Mouse (Mus musculus) heart, embryonic 12.5 days (tissue): ENCODE measurements around the gene Slc16a12. TPM values are rescaled to one million over a fixed set of nuclear protein-coding genes. Genes with fewer than 3 reads are reported as not detected.

Experiments used
- ATAC-seq: fragments of 200-750 bp; cut with Nextera tagmentation; 2 replicates; pipeline ENCODE4 v1.8.0; 2017; ENCODE audit warnings: moderate TSS enrichment, moderate library complexity; ENCODE audit not compliant: insufficient number of reproducible peaks, low FRiP score
- H3K27ac ChIP-seq: fragments of 300-500 bp; sonication (generic); 2 replicates; pipeline ENCODE4 v1.5.1; 2016; ENCODE audit warnings: mild to moderate bottlenecking, moderate library complexity; ENCODE audit not compliant: poor library complexity, severe bottlenecking
- H3K27me3 ChIP-seq: fragments of 300-500 bp; sonication (generic); replicated peaks from 2 replicates; pipeline ENCODE4 v1.6.1; 2016; ENCODE audit warnings: mild to moderate bottlenecking, moderate library complexity
- H3K36me3 ChIP-seq: fragments of 300-500 bp; sonication (generic); 2 replicates; pipeline ENCODE4 v1.6.1; 2016; ENCODE audit warnings: mild to moderate bottlenecking, moderate library complexity
- H3K4me1 ChIP-seq: fragments of 300-500 bp; sonication (generic); replicated peaks from 2 replicates; pipeline ENCODE4 v1.6.1; 2016; ENCODE audit warnings: mild to moderate bottlenecking
- H3K4me2 ChIP-seq: fragments of 300-500 bp; sonication (generic); 2 replicates; pipeline ENCODE4 v1.6.1; 2016; ENCODE audit warnings: mild to moderate bottlenecking, moderate library complexity
- H3K4me3 ChIP-seq: fragments of 300-500 bp; sonication (generic); 2 replicates; pipeline ENCODE4 v1.5.1; 2016; ENCODE audit warnings: mild to moderate bottlenecking
- H3K9ac ChIP-seq: fragments of 300-500 bp; sonication (generic); 2 replicates; pipeline ENCODE4 v1.6.1; 2016; ENCODE audit warnings: mild to moderate bottlenecking, moderate library complexity
- H3K9me3 ChIP-seq: fragments of 300-500 bp; sonication (generic); replicated peaks from 2 replicates; pipeline ENCODE4 v1.6.1; 2016; ENCODE audit warnings: mild to moderate bottlenecking, moderate library complexity
- WGBS: fragments of 180-500 bp; shearing (Covaris S2); methylation state at CpG from one replicate; pipeline ENCODE4 v1.1.7; 2016; 5-methylcytosine and 5-hydroxymethylcytosine counted together
- polyA plus RNA-seq: library from polyadenylated mRNA; unstranded; fragments of >200 nt; fragmentation: Nextera tagmentation; extraction: Ambion mirVana; gene quantifications from 2 replicates; pipeline ENCODE4 v1.2.1, GENCODE M21; 2016

Slc16a12 gene
- polyA plus RNA-seq, 1 experiment from 2014 or later, result 37.2 TPM

- no peaks in the 10 kb centered on the region for H3K27me3 ChIP-seq
- no peak for ATAC-seq
- H3K9me3 ChIP-seq, result no peaks in the 10 kb centered on the region
- no peak overlapping the region for H3K4me3 ChIP-seq
- peaks cover 8% of the 10 kb centered on the region; the same call in 1 of the 2 replicates for H3K4me1 ChIP-seq
- H3K27ac ChIP-seq, result no peak overlapping the region
- H3K36me3 ChIP-seq, result no peaks in the 10 kb centered on the region
- no peak overlapping the region for H3K4me2 ChIP-seq
- H3K9ac ChIP-seq, result no peak overlapping the region
- 78% methylated on average over 1 of the region's 1 CpGs for WGBS
Observed at GRCm38 (mm10) chr19:34726254-34726962, 20.7 kb downstream of the Slc16a12 start.

- H3K9me3 ChIP-seq, result no peaks in the 10 kb centered on the region
- no peak overlapping the region for H3K27ac ChIP-seq
- no peaks in the 10 kb centered on the region for H3K36me3 ChIP-seq
- H3K27me3 ChIP-seq, result no peaks in the 10 kb centered on the region
- peak; percentile 9; the same call in 1 of the 2 replicates for ATAC-seq
- H3K4me2 ChIP-seq, result no peak overlapping the region
- H3K4me1 ChIP-seq, result peaks cover 8% of the 10 kb centered on the region; the same call in 1 of the 2 replicates
- 52% methylated on average over 5 of the region's 5 CpGs for WGBS
- no peak overlapping the region for H3K4me3 ChIP-seq
- H3K9ac ChIP-seq, result no peak overlapping the region
Observed at GRCm38 (mm10) chr19:34725418-34725817, 21.7 kb downstream of the Slc16a12 start.

GRCm38 (mm10) chr19:34724598-34724997 lies 22.5 kb downstream of the Slc16a12 start:
- H3K36me3 ChIP-seq, result no peaks in the 10 kb centered on the region
- H3K9me3 ChIP-seq, result no peaks in the 10 kb centered on the region
- ATAC-seq, result no peak
- H3K4me3 ChIP-seq, result no peak overlapping the region
- peaks cover 8% of the 10 kb centered on the region; the same call in 1 of the 2 replicates for H3K4me1 ChIP-seq
- no peaks in the 10 kb centered on the region for H3K27me3 ChIP-seq
- WGBS, result 66% methylated on average over 4 of the region's 4 CpGs
- no peak overlapping the region for H3K4me2 ChIP-seq
- H3K9ac ChIP-seq, result no peak overlapping the region
- no peak overlapping the region for H3K27ac ChIP-seq

- H3K36me3 ChIP-seq, result no peaks in the 10 kb centered on the region
- peaks cover 8% of the 10 kb centered on the region; the same call in 1 of the 2 replicates for H3K4me1 ChIP-seq
- ATAC-seq, result no peak
- H3K4me2 ChIP-seq, result no peak overlapping the region
- H3K9ac ChIP-seq, result no peak overlapping the region
- no peaks in the 10 kb centered on the region for H3K27me3 ChIP-seq
- H3K27ac ChIP-seq, result no peak overlapping the region
- H3K9me3 ChIP-seq, result no peaks in the 10 kb centered on the region
- 69% methylated on average over 3 of the region's 3 CpGs for WGBS
- no peak overlapping the region for H3K4me3 ChIP-seq
Observed at GRCm38 (mm10) chr19:34722541-34722940, 24.5 kb downstream of the Slc16a12 start.

GRCm38 (mm10) chr19:34720130-34720529 lies 27.0 kb downstream of the Slc16a12 start:
- H3K27ac ChIP-seq, result no peak overlapping the region
- peaks cover 5% of the 10 kb centered on the region; the same call in 1 of the 2 replicates for H3K4me1 ChIP-seq
- H3K27me3 ChIP-seq, result no peaks in the 10 kb centered on the region
- no peak overlapping the region for H3K9ac ChIP-seq
- H3K9me3 ChIP-seq, result no peaks in the 10 kb centered on the region
- ATAC-seq, result no peak
- no peaks in the 10 kb centered on the region for H3K36me3 ChIP-seq
- no peak overlapping the region for H3K4me2 ChIP-seq
- H3K4me3 ChIP-seq, result no peak overlapping the region

- 78% methylated on average over 5 of the region's 5 CpGs for WGBS
- peaks cover 5% of the 10 kb centered on the region; the same call in 1 of the 2 replicates for H3K4me1 ChIP-seq
- H3K4me2 ChIP-seq, result no peak overlapping the region
- no peaks in the 10 kb centered on the region for H3K36me3 ChIP-seq
- no peaks in the 10 kb centered on the region for H3K27me3 ChIP-seq
- no peak for ATAC-seq
- no peak overlapping the region for H3K4me3 ChIP-seq
- no peaks in the 10 kb centered on the region for H3K9me3 ChIP-seq
- H3K9ac ChIP-seq, result no peak overlapping the region
- H3K27ac ChIP-seq, result no peak overlapping the region
Observed at GRCm38 (mm10) chr19:34718963-34719362, 28.1 kb downstream of the Slc16a12 start.

- Histone ChIP-seq H3K9me3 (no peaks in the 10 kb centered on the region), H3K36me3 (no peaks in the 10 kb centered on the region), H3K9ac (no peak overlapping the region), H3K27me3 (no peaks in the 10 kb centered on the region), H3K4me2 (no peak overlapping the region), H3K4me1 (peaks cover 5% of the 10 kb centered on the region; the same call in 1 of the 2 replicates), H3K27ac (no peak overlapping the region), H3K4me3 (no peak overlapping the region)
- 41% methylated on average over 2 of the region's 2 CpGs for WGBS
- no peak for ATAC-seq
Observed at GRCm38 (mm10) chr19:34718478-34718877, 28.6 kb downstream of the Slc16a12 start.

GRCm38 (mm10) chr19:34715895-34716294 lies 31.2 kb downstream of the Slc16a12 start:
- Histone ChIP-seq H3K4me2 (no peak overlapping the region), H3K4me3 (no peak overlapping the region), H3K36me3 (no peaks in the 10 kb centered on the region), H3K9me3 (no peaks in the 10 kb centered on the region), H3K9ac (no peak overlapping the region), H3K4me1 (peaks cover 2% of the 10 kb centered on the region; the same call in 1 of the 2 replicates), H3K27me3 (no peaks in the 10 kb centered on the region), H3K27ac (no peak overlapping the region)
- 65% methylated on average over 1 of the region's 1 CpGs for WGBS
- ATAC-seq, result no peak

- ATAC-seq, result no peak
- WGBS, result 71% methylated on average over 5 of the region's 5 CpGs
Observed at GRCm38 (mm10) chr19:34714250-34714666, 32.8 kb downstream of the Slc16a12 start.

GRCm38 (mm10) chr19:34712050-34712449 lies 35.0 kb downstream of the Slc16a12 start:
- Histone ChIP-seq H3K27me3 (no peaks in the 10 kb centered on the region), H3K4me2 (no peak overlapping the region), H3K4me3 (no peak overlapping the region), H3K9ac (no peak overlapping the region), H3K36me3 (no peaks in the 10 kb centered on the region), H3K27ac (no peak overlapping the region), H3K4me1 (peaks cover 8% of the 10 kb centered on the region; the same call in 1 of the 2 replicates), H3K9me3 (no peaks in the 10 kb centered on the region)
- no peak for ATAC-seq
- WGBS, result 55% methylated on average over 2 of the region's 2 CpGs

More at GRCm38 (mm10) chr19:34714250-34714666, 32.8 kb downstream of the Slc16a12 start:
- 0 out of 2 replicates have a peak, but pooled peaks cover 2% of the 10 kb centered on the region for H3K4me1 ChIP-seq
- H3K4me3 ChIP-seq, result no peak overlapping the region
- H3K4me2 ChIP-seq, result no peak overlapping the region
- no peaks in the 10 kb centered on the region for H3K36me3 ChIP-seq
- no peaks in the 10 kb centered on the region for H3K9me3 ChIP-seq
- no peaks in the 10 kb centered on the region for H3K27me3 ChIP-seq
- no peak overlapping the region for H3K9ac ChIP-seq
- no peak overlapping the region for H3K27ac ChIP-seq

- Histone ChIP-seq H3K4me3 (no peak overlapping the region), H3K9ac (no peak overlapping the region), H3K4me2 (no peak overlapping the region), H3K4me1 (peaks cover 14% of the 10 kb centered on the region), H3K27me3 (no peaks in the 10 kb centered on the region), H3K9me3 (no peaks in the 10 kb centered on the region), H3K36me3 (no peaks in the 10 kb centered on the region), H3K27ac (no peak overlapping the region)
- no peak for ATAC-seq
- 92% methylated on average over 2 of the region's 2 CpGs for WGBS
Observed at GRCm38 (mm10) chr19:34708221-34708620, 38.9 kb downstream of the Slc16a12 start.
